Mouse (Mus musculus) stomach, embryonic 16.5 days (tissue): Measurements from ENCODE around the gene Ccl1. TPM values are rescaled to one million over a fixed set of nuclear protein-coding genes. Genes with fewer than 3 reads are reported as not detected.

Source experiments
- polyA plus RNA-seq: library from polyadenylated mRNA; unstranded; fragments of >200 nt; fragmentation: Nextera tagmentation; extraction: Ambion mirVana; gene quantifications from 2 replicates; pipeline ENCODE4 v1.2.1, GENCODE M21; 2015

Ccl1 gene
- polyA plus RNA-seq, 1 experiment from 2014 or later: not detected

Other genes with a start within 250 kb of the Ccl1 start
- gene Ccl11, start 247.9 kb downstream of the Ccl1 start, polyA plus RNA-seq: 87.0 and 102 TPM in 2 replicates
- gene Ccl12, start 203.8 kb downstream of the Ccl1 start, polyA plus RNA-seq: 1.7 and 3.3 TPM in 2 replicates
- gene Ccl8, start 190.5 kb downstream of the Ccl1 start, polyA plus RNA-seq: not detected in 2 replicates
- gene Tmem132e, start 83.2 kb upstream of the Ccl1 start, polyA plus RNA-seq: 0.31 and 0.39 TPM in 2 replicates